Mouse (Mus musculus): ENCODE data around the gene Sspn. TPM values are rescaled to one million over a fixed set of nuclear protein-coding genes. Genes with fewer than 3 reads are reported as not detected.

Gene Sspn
- polyA plus RNA-seq, 1 experiment: not detected

DNA sequence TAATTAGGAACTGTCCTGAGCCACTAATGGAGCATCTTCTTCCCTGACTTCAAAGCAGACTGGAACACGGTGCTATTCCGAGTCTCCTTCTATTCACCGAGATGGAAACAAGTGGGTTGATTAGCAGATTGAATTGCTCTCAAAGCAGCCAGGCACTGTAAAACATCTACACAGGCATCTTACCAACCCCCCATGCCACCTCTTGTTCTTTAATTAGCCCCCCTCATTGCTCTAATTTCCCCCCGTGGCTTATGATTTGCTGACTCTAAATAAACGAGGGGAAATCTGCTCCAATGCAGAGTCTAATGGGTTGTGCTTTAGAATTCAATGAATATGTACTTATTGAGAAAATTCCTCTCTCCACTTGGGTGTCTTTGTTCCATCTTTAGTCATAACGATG lies 15.0 kb upstream of the Sspn start:
- Histone ChIP-seq H3K4me1 (ENCODE audit: control insufficient read depth, insufficient read depth, low read length) (no peaks in the 10 kb centered on the region), H3K4me3 (ENCODE audit: insufficient read depth, low read depth, low read length) (no peak overlapping the region), H3K27ac (ENCODE audit: insufficient read depth, low read depth, low read length) (no peak overlapping the region)
- 19% methylated on average over 6 of the region's 6 CpGs for WGBS
- TF ChIP-seq POLR2A (IDR thresholded peaks at IDR 0.05; ENCODE audit: insufficient read depth, low read depth, low read length) (no peak), CTCF (IDR thresholded peaks at IDR 0.05; ENCODE audit: insufficient read depth, low read depth, low read length) (no peak)

GRCm38 (mm10) chr6:145918236-145918635 lies 13.2 kb upstream of the Sspn start:
- Histone ChIP-seq H3K27ac (ENCODE audit: insufficient read depth, low read depth, low read length) (no peak overlapping the region), H3K4me3 (ENCODE audit: insufficient read depth, low read depth, low read length) (no peak overlapping the region), H3K4me1 (ENCODE audit: control insufficient read depth, insufficient read depth, low read length) (no peaks in the 10 kb centered on the region)
- WGBS: 91% methylated on average over 5 of the region's 5 CpGs
- TF ChIP-seq POLR2A (IDR thresholded peaks at IDR 0.05; ENCODE audit: insufficient read depth, low read depth, low read length) (no peak), CTCF (IDR thresholded peaks at IDR 0.05; ENCODE audit: insufficient read depth, low read depth, low read length) (no peak)

GRCm38 (mm10) chr6:145923594-145923993 lies 7.8 kb upstream of the Sspn start:
- H3K4me1 ChIP-seq (ENCODE audit: control insufficient read depth, insufficient read depth, low read length): no peaks in the 10 kb centered on the region
- no peak for TF ChIP-seq CTCF (IDR thresholded peaks at IDR 0.05; ENCODE audit: insufficient read depth, low read depth, low read length)
- no peak for TF ChIP-seq POLR2A (IDR thresholded peaks at IDR 0.05; ENCODE audit: insufficient read depth, low read depth, low read length)
- no peak overlapping the region for H3K4me3 ChIP-seq (ENCODE audit: insufficient read depth, low read depth, low read length)
- WGBS: 96% methylated on average over 6 of the region's 6 CpGs
- no peak overlapping the region for H3K27ac ChIP-seq (ENCODE audit: insufficient read depth, low read depth, low read length)

DNA sequence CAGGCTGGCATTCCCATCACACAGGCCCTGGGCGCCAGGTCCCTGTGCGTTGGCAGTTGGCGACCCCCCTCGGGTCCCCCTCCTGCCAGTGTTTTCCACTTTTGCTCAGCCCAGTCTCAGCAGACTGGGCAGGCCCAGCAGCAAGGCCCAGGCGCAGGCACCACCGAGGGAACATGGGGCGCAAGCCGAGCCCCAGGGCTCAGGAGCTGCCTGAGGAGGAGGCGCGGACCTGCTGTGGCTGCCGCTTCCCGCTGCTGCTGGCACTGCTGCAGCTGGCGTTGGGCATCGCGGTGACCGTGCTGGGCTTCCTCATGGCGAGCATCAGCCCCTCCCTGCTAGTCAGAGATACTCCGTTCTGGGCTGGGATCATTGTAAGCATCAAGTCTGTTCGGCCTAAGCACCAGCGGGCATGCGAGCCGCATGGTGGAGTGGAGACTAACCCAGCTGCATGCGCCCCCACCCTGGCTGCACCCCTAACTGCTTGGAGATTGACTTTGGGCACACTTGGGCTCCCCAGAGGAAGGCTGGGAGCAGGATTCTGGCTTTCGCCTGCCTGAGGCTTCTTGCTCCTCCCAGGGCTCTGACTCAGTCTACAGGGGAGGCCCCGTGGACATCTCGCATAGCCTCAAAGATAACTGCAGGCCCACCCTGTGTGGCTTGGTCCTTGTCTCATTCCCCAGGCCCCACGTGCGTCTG lies 2.7 kb downstream of the Sspn start:
- H3K27ac ChIP-seq (ENCODE audit: insufficient read depth, low read depth, low read length): peak overlapping the region; percentile 93
- WGBS: 6% methylated on average over 28 of the region's 28 CpGs
- TF ChIP-seq POLR2A (IDR thresholded peaks at IDR 0.05; ENCODE audit: insufficient read depth, low read depth, low read length) (peak; percentile 65), CTCF (IDR thresholded peaks at IDR 0.05; ENCODE audit: insufficient read depth, low read depth, low read length) (no peak)

DNA sequence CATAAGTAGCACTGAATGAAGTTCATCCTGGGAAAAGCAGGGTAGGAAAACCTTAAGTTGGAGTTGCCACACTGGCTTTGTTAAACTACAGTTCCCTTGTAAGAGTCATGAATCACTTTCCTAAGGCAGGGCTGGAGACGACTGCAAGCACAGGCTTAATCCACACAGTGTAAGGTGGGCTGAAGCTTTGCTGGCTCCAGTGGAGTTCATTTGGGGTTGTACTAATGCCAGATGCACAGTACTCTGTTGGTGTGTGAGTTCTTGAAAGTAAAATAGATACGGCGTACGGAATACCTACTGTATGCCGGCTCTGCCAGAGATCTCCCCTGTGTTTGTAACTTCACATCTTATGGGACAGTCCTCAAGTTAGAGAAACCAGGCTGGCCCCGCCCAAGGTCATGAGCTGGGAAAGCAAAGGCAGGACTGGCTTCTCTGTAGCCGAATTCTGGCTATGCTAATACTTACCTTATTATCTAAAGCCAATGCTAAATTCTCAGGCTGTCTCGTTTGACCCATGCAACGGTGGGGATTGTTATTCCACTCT lies 3.3 kb downstream of the Sspn start:
- no peak for TF ChIP-seq CTCF (IDR thresholded peaks at IDR 0.05; ENCODE audit: insufficient read depth, low read depth, low read length)
- TF ChIP-seq POLR2A (IDR thresholded peaks at IDR 0.05; ENCODE audit: insufficient read depth, low read depth, low read length): no peak
- H3K4me3 ChIP-seq (ENCODE audit: insufficient read depth, low read depth, low read length): peak overlapping the region; percentile 45
- peaks cover 9% of the 10 kb centered on the region for H3K4me1 ChIP-seq (ENCODE audit: control insufficient read depth, insufficient read depth, low read length)
- H3K27ac ChIP-seq (ENCODE audit: insufficient read depth, low read depth, low read length): peak overlapping the region; percentile 93
- 70% methylated on average over 9 of the region's 9 CpGs for WGBS

More for the DNA sequence above, 2.7 kb downstream of the Sspn start:
- Histone ChIP-seq H3K4me3 (ENCODE audit: insufficient read depth, low read depth, low read length) (peak overlapping the region; percentile 45), H3K4me1 (ENCODE audit: control insufficient read depth, insufficient read depth, low read length) (peaks cover 9% of the 10 kb centered on the region)

DNA sequence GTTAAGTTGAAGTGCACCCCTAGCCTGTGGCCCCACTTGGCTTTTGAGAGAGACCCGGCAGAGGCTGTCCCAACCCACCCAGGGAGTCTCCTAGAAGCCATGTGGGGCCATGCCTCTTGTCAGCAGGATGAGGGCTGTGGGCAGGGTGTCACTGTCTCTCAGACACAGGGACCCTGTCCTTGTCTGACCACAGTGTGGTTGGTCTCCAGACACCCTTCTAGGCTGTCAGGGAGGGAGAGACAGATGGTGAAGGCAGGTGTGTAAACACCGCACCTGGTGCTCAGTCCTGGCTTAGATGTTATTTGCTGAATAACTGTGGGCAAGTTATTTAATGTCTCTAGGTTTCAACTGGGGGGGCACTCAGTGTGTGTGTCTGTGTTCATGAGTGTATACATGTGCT lies 4.5 kb downstream of the Sspn start:
- Histone ChIP-seq H3K4me1 (ENCODE audit: control insufficient read depth, insufficient read depth, low read length) (peaks cover 9% of the 10 kb centered on the region), H3K27ac (ENCODE audit: insufficient read depth, low read depth, low read length) (no peak overlapping the region), H3K4me3 (ENCODE audit: insufficient read depth, low read depth, low read length) (no peak overlapping the region)
- 78% methylated on average over 2 of the region's 2 CpGs for WGBS
- no peak for TF ChIP-seq CTCF (IDR thresholded peaks at IDR 0.05; ENCODE audit: insufficient read depth, low read depth, low read length)
- TF ChIP-seq POLR2A (IDR thresholded peaks at IDR 0.05; ENCODE audit: insufficient read depth, low read depth, low read length): no peak

DNA sequence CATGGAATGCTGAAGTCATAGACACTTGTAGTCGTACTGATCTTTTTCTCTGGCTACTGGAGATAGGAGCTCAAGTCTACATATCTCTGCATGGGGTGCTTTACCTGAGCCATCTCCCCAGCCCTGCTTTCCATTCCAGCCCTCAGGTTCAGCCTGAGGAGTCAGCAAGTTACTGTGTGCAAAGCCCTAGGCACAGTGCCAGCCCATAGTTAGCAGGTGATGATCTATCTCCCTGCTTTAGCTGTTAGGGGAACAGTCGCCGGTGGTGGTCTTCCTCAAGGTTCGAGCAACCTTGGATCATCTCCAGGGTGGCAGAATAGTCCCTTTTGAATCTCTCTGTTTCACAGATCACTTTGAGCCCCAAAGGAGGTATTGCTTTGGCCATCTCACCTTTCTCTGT lies 5.1 kb downstream of the Sspn start:
- TF ChIP-seq CTCF (IDR thresholded peaks at IDR 0.05; ENCODE audit: insufficient read depth, low read depth, low read length) (no peak), POLR2A (IDR thresholded peaks at IDR 0.05; ENCODE audit: insufficient read depth, low read depth, low read length) (no peak)
- Histone ChIP-seq H3K4me3 (ENCODE audit: insufficient read depth, low read depth, low read length) (no peak overlapping the region), H3K27ac (ENCODE audit: insufficient read depth, low read depth, low read length) (no peak overlapping the region), H3K4me1 (ENCODE audit: control insufficient read depth, insufficient read depth, low read length) (peaks cover 9% of the 10 kb centered on the region)
- WGBS: 93% methylated on average over 4 of the region's 4 CpGs

DNA sequence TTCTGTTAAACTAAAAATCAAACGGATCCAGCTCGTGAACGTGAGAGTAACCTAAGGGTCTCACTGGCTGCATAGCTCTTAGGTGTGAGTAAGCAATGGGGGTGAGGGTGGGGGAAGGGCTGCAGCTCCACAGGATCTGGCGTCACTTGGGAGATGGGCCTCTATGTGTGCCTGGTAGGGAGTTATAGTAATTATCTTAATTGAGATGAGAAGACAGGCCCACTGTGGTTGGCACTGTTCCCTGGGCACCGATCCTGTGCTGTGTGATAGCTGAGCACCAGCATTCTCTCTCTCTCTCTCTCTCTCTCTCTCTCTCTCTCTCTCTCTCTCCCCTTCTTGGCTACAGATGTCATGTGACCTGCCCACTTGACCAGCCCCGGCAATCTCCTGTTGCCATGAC lies 9.4 kb downstream of the Sspn start:
- no peaks in the 10 kb centered on the region; the same call in 1 of the 2 replicates for H3K4me1 ChIP-seq (ENCODE audit: control insufficient read depth, insufficient read depth, low read length)
- H3K4me3 ChIP-seq (ENCODE audit: insufficient read depth, low read depth, low read length): no peak overlapping the region
- no peak overlapping the region for H3K27ac ChIP-seq (ENCODE audit: insufficient read depth, low read depth, low read length)
- TF ChIP-seq POLR2A (IDR thresholded peaks at IDR 0.05; ENCODE audit: insufficient read depth, low read depth, low read length): no peak
- 51% methylated on average over 6 of the region's 6 CpGs for WGBS

DNA sequence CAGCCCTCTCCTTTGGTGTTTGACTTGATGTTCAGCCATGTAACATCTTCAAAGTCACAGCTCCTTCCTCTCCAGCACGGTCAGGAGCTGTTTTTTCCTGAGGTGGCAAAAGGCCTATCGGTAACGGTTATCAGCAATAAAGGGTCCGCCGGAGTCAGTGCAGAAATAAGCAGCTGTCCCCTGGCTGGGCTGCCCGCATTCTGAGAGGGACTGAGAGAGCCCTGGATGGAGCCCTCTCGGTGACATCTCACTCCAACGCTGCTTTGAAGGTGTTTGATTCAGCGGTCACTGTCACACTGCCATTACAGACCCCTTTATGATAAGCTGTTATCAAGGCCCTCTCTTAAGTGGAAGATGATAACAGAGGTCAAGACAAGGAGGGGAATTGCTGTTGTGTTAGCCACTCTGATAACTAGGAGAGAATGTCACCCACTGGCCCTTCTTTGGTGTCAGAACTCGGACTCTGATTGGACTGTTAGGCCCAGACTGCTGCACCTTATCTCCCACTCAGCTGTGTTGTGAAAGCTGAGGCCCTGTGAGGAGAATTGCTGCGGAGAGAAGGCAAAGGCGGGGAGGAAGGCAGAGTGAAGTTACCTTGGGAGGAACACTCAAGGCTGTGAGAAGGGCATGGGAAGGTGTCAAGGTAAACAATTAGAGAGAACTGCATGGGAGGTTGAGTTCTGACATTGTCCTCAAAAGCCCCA lies 11.0 kb downstream of the Sspn start:
- no peaks in the 10 kb centered on the region; the same call in 1 of the 2 replicates for H3K4me1 ChIP-seq (ENCODE audit: control insufficient read depth, insufficient read depth, low read length)
- WGBS: 93% methylated on average over 12 of the region's 12 CpGs

More for the DNA sequence above, 11.0 kb downstream of the Sspn start:
- TF ChIP-seq POLR2A (IDR thresholded peaks at IDR 0.05; ENCODE audit: insufficient read depth, low read depth, low read length) (no peak), CTCF (IDR thresholded peaks at IDR 0.05; ENCODE audit: insufficient read depth, low read depth, low read length) (no peak)
- Histone ChIP-seq H3K4me3 (ENCODE audit: insufficient read depth, low read depth, low read length) (no peak overlapping the region), H3K27ac (ENCODE audit: insufficient read depth, low read depth, low read length) (no peak overlapping the region)
